Comparison of ENCODE assay signal across 10 mouse cellular contexts in the genomic region with DNA sequence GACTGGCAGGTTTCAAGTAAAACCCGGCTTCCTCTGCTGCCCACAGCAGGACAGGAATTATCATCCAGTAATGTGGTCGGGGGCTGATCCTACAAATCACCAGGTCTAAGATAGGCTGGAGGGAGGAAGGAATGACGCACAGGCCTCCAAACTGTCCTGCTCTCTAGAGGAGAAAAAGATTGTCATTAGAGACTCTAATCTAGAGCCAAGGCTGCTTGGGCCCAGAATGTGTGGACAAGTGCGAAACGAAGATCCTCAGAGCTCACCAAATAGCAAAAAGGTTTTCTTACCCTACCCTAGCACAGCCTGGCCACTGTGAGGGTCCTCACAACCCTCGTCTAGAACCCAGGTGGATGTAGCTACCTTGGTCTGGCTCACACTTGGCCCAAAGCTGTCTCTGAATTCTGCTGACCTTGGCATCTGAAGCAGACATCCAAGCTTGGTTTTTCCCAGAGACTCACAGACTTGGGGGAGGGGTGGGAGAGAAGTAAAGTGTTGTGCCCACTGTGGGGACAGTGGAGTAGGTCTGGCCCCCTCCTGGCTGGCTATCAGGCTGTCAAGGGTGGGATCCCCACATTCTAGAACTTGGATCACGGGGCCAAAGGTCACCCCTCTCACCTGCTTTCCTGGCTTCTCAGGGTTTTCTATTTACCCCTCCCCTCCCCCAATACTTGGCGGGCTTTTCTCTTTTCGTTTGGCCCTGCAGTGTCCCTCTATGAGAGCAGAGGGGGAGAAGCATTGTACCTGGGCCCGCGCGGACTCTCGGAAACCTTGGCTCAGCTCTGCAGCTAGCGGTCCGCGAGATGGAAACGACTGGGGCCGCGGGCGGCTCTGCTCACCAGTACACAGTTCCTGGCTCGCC. TPM values are rescaled to one million over a fixed set of nuclear protein-coding genes. Genes with fewer than 3 reads are reported as not detected.
DNase-seq lines count a peak whose midpoint lies in the region; ATAC-seq lines count a peak whose summit lies in the region.
"Had no signal": no experiment of that assay in that cellular context is flagged by ENCODE, and none has a peak within 500 bp of the region (broad histone marks: within the 10 kb centered on the region; RNA-seq: fewer than 3 reads in every experiment).

No protein-coding gene starts in this region.

- H3K4me2 ChIP-seq in liver, embryonic 12.5 days: peak overlapping the region; percentile 40
- no peak overlapping the region for H3K4me2 ChIP-seq in neural tube, embryonic 13.5 days

- no peaks in the 10 kb centered on the region for H3K9me3 ChIP-seq in liver, embryonic 12.5 days (replicated peaks)
- no peaks in the 10 kb centered on the region for H3K9me3 ChIP-seq in neural tube, embryonic 13.5 days

- 0 out of 2 replicates have a peak, but pooled peaks have one; percentile 22 for ATAC-seq in granulocyte monocyte progenitor cell, adult 5-6 weeks (replicated peaks; ENCODE audit: poor library complexity, severe bottlenecking)
- peak; percentile 44; the same call in 1 of the 2 replicates for ATAC-seq in liver, embryonic 12.5 days
- ATAC-seq in neural tube, embryonic 13.5 days (ENCODE audit: low read depth): peak; percentile 56
- ATAC-seq in megakaryocyte progenitor cell, adult 5-6 weeks (replicated peaks; ENCODE audit: poor library complexity): no peak

- H3K4me1 ChIP-seq in liver, embryonic 12.5 days: no peaks in the 10 kb centered on the region
- no peaks in the 10 kb centered on the region for H3K4me1 ChIP-seq in neural tube, embryonic 13.5 days (replicated peaks)

- peaks cover 72% of the 10 kb centered on the region for H3K27me3 ChIP-seq in liver, embryonic 12.5 days (replicated peaks)
- peaks cover 98% of the 10 kb centered on the region for H3K27me3 ChIP-seq in neural tube, embryonic 13.5 days

- no peak overlapping the region for H3K9ac ChIP-seq in liver, embryonic 12.5 days
- no peak overlapping the region for H3K9ac ChIP-seq in neural tube, embryonic 13.5 days

- 7% methylated on average over 21 of the region's 21 CpGs for WGBS in liver, embryonic 12.5 days (ENCODE audit: insufficient replicate concordance)
- WGBS in neural tube, embryonic 13.5 days: 3% methylated on average over 21 of the region's 21 CpGs

- peak; percentile 18 for DNase-seq in kidney, postnatal 10 days
- DNase-seq in kidney, adult 9 months: no peak
- DNase-seq in left cerebral cortex, adult 11 months (ENCODE audit: low spot score): no peak
- no peak for DNase-seq in left cerebral cortex, adult 18-20 months (ENCODE audit: low spot score in 2 of 2)
- DNase-seq: cerebellum, adult 9-10 months had no signal

- no peak overlapping the region for H3K27ac ChIP-seq in liver, embryonic 12.5 days
- no peak overlapping the region for H3K27ac ChIP-seq in neural tube, embryonic 13.5 days (replicated peaks)

- no peaks in the 10 kb centered on the region for H3K36me3 ChIP-seq in liver, embryonic 12.5 days
- no peaks in the 10 kb centered on the region for H3K36me3 ChIP-seq in neural tube, embryonic 13.5 days

- H3K4me3 ChIP-seq in liver, embryonic 12.5 days: no peak overlapping the region
- no peak overlapping the region for H3K4me3 ChIP-seq in neural tube, embryonic 13.5 days

RNA-seq across cellular contexts. Expression of gene Foxa2, which starts 16.8 kb away (rescaled TPM):
- not detected in 2 replicates for total RNA-seq in granulocyte monocyte progenitor cell, adult 5-6 weeks (2014; fragmentation: Nextera tagmentation)
- total RNA-seq in granulocyte monocyte progenitor cell, adult 5-6 weeks (2017): not detected in 2 replicates
- 5.0 and 5.4 TPM in 2 replicates for polyA plus RNA-seq in liver, embryonic 12.5 days (2016; fragmentation: Nextera tagmentation; extraction: Ambion mirVana)
- polyA plus RNA-seq in neural tube, embryonic 13.5 days (2015; fragmentation: Nextera tagmentation; extraction: Ambion mirVana): 2.0 and 2.1 TPM in 2 replicates
- not detected for total RNA-seq in left cerebral cortex, adult 18-20 months (2021)
- total RNA-seq in megakaryocyte progenitor cell, adult 5-6 weeks (2015): not detected in 2 replicates
- total RNA-seq in megakaryocyte progenitor cell, adult 5-6 weeks (2017): not detected in 2 replicates
- total RNA-seq: left cerebral cortex, postnatal 36 days had no signal
